Mouse (Mus musculus) T-helper 1 cell (primary cell): Measurements from ENCODE around the gene Htr6.

Source experiments
- in situ Hi-C: fragments of 300-600 bp; cut with MboI, MseI; formaldehyde crosslinking; loops from one replicate; pipeline ENCODE4 v1.15.1; 2025; ENCODE audit warnings: high pct_unique_total_duplicates

The Htr6 gene

GRCm38 (mm10) chr4:139013281-139013680 is 62.1 kb downstream of the Htr6 start:
- in situ Hi-C loops: loop anchor here (5.0 kb wide), 1 partner anchor 91 kb away; no protein-coding TSS in a partner anchor

- in situ Hi-C loops: loop anchor here (5.0 kb wide), 1 partner anchor 89 kb away; no protein-coding TSS in a partner anchor
Measured at GRCm38 (mm10) chr4:139011201-139011702, 64.1 kb downstream of the Htr6 start.
